Mouse (Mus musculus) ovary, postnatal 36 days (tissue): ENCODE data around the gene Gm3033.
"Not testable (repeated sequence)": the region's sequence is repeated elsewhere in the genome, so short reads cannot be mapped to it uniquely, and the experiment has no call there.

ENCODE experiments used
- DNase-seq: peaks from one replicate; pipeline ENCODE4 v3.0.0; 2022; ENCODE audit warnings: low spot score, mixed read lengths

Gm3033 gene

GRCm38 (mm10) chr14:3845945-3846344 is at the start of gene Gm3033:
TSS of gene Gm3033 (plus strand) at chr14:3846245.
- DNase-seq = not testable (repeated sequence)

GRCm38 (mm10) chr14:3809774-3810173 is 36.3 kb upstream of the Gm3033 start, which contains the start of gene Gm3002:
TSS of gene Gm3002 (plus strand) at chr14:3810074.
- DNase-seq = not testable (repeated sequence)

GRCm38 (mm10) chr14:3883872-3884271 is 37.8 kb downstream of the Gm3033 start, which contains the start of gene Gm2916:
TSS of gene Gm2916 (plus strand) at chr14:3884172.
- DNase-seq = not testable (repeated sequence)
